Mouse (Mus musculus): Measurements from ENCODE around the gene Srsf2.

DNA sequence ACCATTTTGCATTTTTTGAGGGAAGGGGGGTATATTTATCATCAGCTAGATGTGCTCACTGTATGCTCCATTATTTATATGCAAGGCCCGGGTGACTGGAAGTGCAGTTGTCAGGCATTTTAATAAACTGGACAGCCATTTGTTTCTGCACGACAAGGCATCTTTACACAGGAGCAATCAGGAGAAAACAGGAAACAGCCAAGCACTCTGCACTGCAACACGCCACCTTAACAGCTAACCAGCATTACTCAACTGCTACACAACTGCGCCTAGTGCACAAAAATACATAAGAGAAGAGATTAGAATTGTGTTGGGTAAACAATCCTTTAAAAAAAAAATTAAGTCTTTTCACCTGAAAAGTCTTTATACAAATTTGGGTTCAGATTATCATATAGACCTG lies 2.8 kb downstream of the Srsf2 start:
- no peak for TF ChIP-seq EP300 (optimal IDR thresholded peaks at IDR 0.05)
- TF ChIP-seq CTCF (IDR thresholded peaks at IDR 0.05; ENCODE audit: low read depth) = no peak
